Mouse (Mus musculus) right cerebral cortex, postnatal 10 days (tissue): ENCODE results near the gene Map4k4.
A peak's percentile ranks its signal among the peaks of the same experiment; 100 is the strongest.

ENCODE experiments used
- DNase-seq, 2 experiments: peaks; one replicate each; pipeline ENCODE4 v3.0.0; 2021; ENCODE audit warnings: low spot score in 2 of 2

Gene Map4k4

GRCm38 (mm10) chr1:39900181-39901005 is at the start of gene Map4k4:
Gene Map4k4, plus strand, starts transcription at chr1:39900913.
- DNase-seq = peak; percentile 78 to 83

GRCm38 (mm10) chr1:39855949-39856348 is 44.8 kb upstream of the Map4k4 start:
- DNase-seq = no peak

- DNase-seq = no peak
These were observed 43.8 kb upstream of the Map4k4 start for GRCm38 (mm10) chr1:39856795-39857447.

DNA sequence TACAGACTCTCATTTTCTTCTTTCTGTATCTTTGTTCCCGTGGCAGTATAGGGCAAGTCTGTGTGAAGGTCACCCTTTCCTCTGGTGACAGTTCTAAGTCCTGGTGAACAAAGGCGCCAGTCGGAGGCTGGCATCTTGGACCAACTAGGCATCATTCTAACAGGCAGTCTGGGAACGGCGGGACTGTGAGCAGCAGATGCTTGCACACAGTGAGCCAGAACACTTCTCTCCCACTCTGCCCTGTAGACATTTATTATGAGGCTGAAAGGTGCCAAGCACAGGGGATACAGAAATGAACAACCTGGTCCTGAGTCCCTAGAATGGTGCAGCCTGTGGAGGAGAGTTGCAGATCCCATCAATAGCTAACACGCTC is 43.3 kb upstream of the Map4k4 start:
- no peak for DNase-seq

DNA sequence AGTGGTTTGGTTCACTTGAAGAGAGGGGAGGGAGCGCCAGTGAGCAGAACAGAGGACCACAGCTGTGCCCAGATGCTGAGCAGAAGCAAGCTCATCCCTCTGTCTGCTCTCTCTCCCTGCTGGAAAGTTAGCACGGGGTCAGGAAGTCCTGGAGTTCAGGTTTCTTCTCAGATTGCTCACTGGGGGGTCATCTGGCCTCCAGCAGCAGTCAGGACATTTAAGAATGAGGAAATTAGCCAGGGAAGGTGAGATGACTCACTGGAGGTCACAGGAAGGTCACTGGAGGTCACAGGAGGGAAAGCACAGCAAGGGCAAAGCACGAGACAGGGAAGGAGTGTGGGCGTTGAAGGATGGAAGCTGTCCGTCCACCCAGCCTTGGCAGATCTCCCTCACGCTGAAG is 41.5 kb upstream of the Map4k4 start:
- no peak for DNase-seq

GRCm38 (mm10) chr1:39866367-39867141 is 34.2 kb upstream of the Map4k4 start:
- no peak for DNase-seq

- no peak for DNase-seq
These were observed 33.6 kb upstream of the Map4k4 start for GRCm38 (mm10) chr1:39867142-39867525.

GRCm38 (mm10) chr1:39867966-39868593 is 32.6 kb upstream of the Map4k4 start:
- DNase-seq = no peak

DNA sequence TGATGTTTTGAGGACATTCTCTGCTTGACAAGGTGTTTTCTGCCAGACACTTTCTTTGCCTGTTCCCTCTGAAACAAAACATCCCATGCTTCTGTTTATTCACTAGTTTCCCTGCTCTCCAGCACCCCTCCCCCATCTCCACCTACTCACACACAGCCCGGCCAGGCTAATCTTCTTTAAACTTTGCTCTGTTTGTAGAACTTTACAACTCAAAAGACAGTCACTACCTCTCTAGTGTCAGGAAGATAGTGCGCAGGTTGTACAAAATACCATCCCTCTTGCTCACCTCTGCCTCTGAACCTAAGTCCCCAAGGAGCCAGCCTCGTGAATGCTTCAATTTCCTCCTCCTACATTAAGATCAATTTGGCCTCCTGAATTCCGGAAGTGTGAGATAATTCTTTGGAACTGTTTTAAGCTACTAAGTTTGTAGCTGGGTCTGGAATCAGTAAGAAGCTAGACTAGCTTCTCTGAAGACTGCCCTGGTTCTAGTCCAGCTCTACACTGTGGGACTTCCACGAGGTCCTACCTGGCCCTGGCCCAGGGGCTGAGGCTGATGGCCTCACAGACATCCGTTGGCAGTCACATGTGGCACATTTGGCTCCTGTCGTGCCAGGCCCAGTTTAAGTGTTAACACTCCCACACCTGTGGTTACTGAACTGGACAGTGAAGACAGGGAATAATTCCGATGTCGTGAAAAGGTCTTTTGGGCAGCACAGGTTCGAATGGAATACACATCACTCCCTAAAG is 31.7 kb upstream of the Map4k4 start:
- no peak for DNase-seq

- no peak for DNase-seq
These were observed 31.0 kb upstream of the Map4k4 start for GRCm38 (mm10) chr1:39869721-39870201.

GRCm38 (mm10) chr1:39877981-39878380 is 22.7 kb upstream of the Map4k4 start:
- DNase-seq = no peak

DNA sequence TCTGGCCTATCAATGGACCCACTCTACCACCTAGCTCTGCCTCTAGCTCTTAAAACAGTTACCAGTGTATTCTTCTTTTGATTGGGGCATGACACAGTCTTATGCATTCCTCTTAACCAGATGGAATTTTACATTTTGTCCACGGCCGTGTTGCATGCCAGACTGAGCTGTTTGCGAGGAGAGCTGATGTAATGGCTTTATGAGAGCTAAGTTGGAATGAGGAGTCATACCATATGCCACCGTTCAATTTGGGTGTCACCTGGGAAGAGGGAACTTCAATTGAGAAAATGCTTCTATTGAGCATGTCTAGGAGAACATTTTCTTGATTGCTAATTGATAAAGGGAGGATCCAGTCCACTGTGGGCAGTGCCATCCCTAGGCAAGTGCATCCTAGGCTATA is 18.2 kb upstream of the Map4k4 start:
- no peak for DNase-seq

GRCm38 (mm10) chr1:39884803-39885515 is 15.8 kb upstream of the Map4k4 start:
- no peak for DNase-seq

- DNase-seq = no peak
These were observed 12.7 kb upstream of the Map4k4 start for GRCm38 (mm10) chr1:39887997-39888396.

DNA sequence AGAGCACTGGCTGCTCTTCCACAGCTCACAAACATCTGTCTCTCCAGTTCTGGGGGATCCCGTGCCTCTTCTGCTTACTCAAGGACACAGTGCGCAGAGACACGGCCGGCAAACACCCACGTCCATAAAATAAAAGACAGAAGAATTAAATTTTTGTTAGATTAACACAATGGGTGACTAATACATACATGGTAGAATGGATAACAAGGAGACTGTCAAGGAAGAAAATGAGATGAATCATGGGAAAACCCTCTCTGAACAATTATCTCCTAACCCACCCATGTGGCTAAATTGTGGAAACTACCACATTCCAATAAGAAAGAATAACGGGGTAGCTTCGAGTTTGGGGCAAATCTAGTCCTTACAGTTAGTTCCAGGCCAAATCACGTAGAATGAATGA is 11.3 kb upstream of the Map4k4 start:
- DNase-seq = no peak

DNA sequence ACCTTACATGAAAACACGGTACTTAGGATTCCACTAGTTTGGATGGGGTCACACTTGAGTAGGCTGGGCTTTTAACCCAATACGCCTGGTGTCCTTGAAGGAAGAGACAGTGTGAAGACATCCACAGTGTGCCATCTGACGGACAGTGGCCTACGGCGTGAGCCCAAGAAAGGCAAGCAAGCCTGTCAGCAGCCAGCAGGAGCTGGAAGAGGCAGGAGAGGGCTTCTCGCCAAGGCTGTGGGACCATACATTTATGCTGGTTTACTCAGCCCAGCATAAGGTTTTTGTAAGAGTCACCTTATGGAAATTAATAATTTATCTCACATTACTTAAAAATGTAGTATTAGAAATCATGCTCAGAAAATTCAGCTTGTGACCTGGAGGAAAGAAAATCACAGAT is 10.7 kb upstream of the Map4k4 start:
- no peak for DNase-seq

GRCm38 (mm10) chr1:39893153-39893880 is 7.4 kb upstream of the Map4k4 start:
- DNase-seq = no peak

GRCm38 (mm10) chr1:39895097-39895496 is 5.6 kb upstream of the Map4k4 start:
- DNase-seq = no peak

DNA sequence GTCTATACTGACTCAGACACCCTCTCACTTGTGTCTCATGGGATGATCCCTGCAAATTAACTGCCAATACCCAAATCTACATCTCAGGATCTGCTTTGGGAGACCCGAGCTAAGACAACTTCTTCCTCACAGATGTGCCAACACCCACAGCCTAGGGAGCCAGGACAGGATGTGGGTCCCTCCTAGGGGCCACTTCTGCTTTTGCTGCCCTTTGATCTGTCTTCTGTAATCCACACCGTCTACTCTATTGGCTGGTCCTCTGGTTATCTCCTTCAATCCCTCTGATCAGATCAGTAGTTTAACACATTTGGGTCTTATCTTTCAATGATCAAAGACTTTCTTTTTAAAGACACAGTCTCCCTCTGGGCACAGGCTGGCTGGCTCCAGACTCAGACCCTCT is 5.2 kb upstream of the Map4k4 start:
- no peak for DNase-seq

DNA sequence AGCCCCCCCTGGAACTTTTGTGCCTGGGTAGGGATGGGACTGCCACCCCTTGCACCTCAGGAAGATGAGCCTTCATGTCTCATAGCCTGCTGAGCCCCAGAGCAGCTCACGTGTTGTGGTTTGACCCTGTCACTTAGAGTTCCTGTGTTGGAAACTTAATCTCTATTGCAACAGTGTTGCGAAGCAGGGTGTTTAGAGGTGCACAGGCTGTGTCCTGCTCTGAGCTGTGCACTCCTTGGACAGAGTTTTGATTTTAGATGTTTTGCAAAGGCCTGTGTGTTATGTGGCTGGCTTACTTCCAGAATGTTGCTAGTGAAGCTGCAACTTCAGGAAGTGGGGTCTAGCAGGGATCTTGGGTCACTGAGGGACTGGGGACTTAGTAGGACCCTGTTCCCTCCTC is 4.1 kb upstream of the Map4k4 start:
- no peak for DNase-seq
